Mouse (Mus musculus) liver, adult 2 months (tissue): ENCODE data around the gene Rdx. TPM values are rescaled to one million over a fixed set of nuclear protein-coding genes. Genes with fewer than 3 reads are reported as not detected.
A peak's percentile ranks its signal among the peaks of the same experiment; 100 is the strongest.

ENCODE experiments used
- DNase-seq: peaks from one replicate; pipeline ENCODE4 v3.0.0-alpha.2; 2011; ENCODE audit warnings: low read depth, low spot score; ENCODE audit errors: extremely low read depth
- H3K27ac ChIP-seq: fragments of 200-500 bp; replicated peaks from 2 replicates; pipeline ENCODE4 v1.5.1; 2012; ENCODE audit warnings: low read depth, mild to moderate bottlenecking, control low read depth, inconsistent platforms, low read length; ENCODE audit not compliant: insufficient read depth
- H3K27me3 ChIP-seq: fragments of 200-500 bp; 2 replicates; pipeline ENCODE4 v1.6.1; 2012; ENCODE audit warnings: mild to moderate bottlenecking, moderate library complexity, low read length, inconsistent platforms; ENCODE audit not compliant: control insufficient read depth, insufficient read depth
- H3K36me3 ChIP-seq: fragments of 200-500 bp; 2 replicates; pipeline ENCODE4 v1.6.1; 2012; ENCODE audit warnings: low read length, inconsistent platforms; ENCODE audit not compliant: control insufficient read depth, insufficient read depth
- H3K4me1 ChIP-seq: fragments of 200-500 bp; 2 replicates; pipeline ENCODE4 v1.6.1; 2011; ENCODE audit warnings: low read length; ENCODE audit not compliant: control insufficient read depth, insufficient read depth
- H3K4me3 ChIP-seq: fragments of 200-500 bp; 2 replicates; pipeline ENCODE4 v1.5.1; 2011; ENCODE audit warnings: low read depth, mild to moderate bottlenecking, control low read depth, low read length, moderate library complexity; ENCODE audit not compliant: insufficient read depth
- H3K79me2 ChIP-seq: fragments of 200-500 bp; 2 replicates; pipeline ENCODE4 v1.6.1; 2012; ENCODE audit warnings: inconsistent platforms, mild to moderate bottlenecking, low read length, moderate library complexity; ENCODE audit not compliant: control insufficient read depth, insufficient read depth
- H3K9ac ChIP-seq: fragments of 200-500 bp; 2 replicates; pipeline ENCODE4 v1.6.1; 2012; ENCODE audit warnings: low read depth, mild to moderate bottlenecking, control low read depth, inconsistent platforms, low read length
- CTCF ChIP-seq: fragments of 200-500 bp; IDR thresholded peaks from 2 replicates; pipeline ENCODE4 v1.5.1; 2011; ENCODE audit warnings: low read depth, low read length, control low read depth
- POLR2A ChIP-seq: fragments of 200-500 bp; IDR thresholded peaks from 2 replicates; pipeline ENCODE4 v1.6.1; 2011; ENCODE audit warnings: low read length, control low read depth; ENCODE audit not compliant: insufficient read depth; ENCODE audit errors: extremely low read depth
- WGBS: fragments of 180-500 bp; shearing (Covaris S2); methylation state at CpG from one replicate; pipeline ENCODE4 v1.1.7; 2018; 5-methylcytosine and 5-hydroxymethylcytosine counted together
- polyA plus RNA-seq: library from polyadenylated mRNA; depleted of rRNA; stranded (reverse); fragments of >200 nt; gene quantifications from 2 replicates; pipeline ENCODE4 v1.2.3, GENCODE M21; 2012; rRNA removed
- total RNA-seq: library from RNA; depleted of rRNA; stranded (reverse); fragments of >200 nt; gene quantifications from 2 replicates; pipeline ENCODE4 v1.2.3, GENCODE M21; 2014; rRNA removed

Gene Rdx
- total RNA-seq (167 TPM in 2 replicates), polyA plus RNA-seq (30.5 and 32.7 TPM in 2 replicates)

- H3K79me2 ChIP-seq: peaks cover 21% of the 10 kb centered on the region; the same call in 1 of the 2 replicates
- DNase-seq: peak; percentile 89
- peak within 1 kb of the TSS; percentile 99 for H3K9ac ChIP-seq
- no peak for TF ChIP-seq CTCF
- no peak for TF ChIP-seq POLR2A
- peak within 1 kb of the TSS; percentile 97 for H3K27ac ChIP-seq
- 1% methylated on average over 17 of the region's 17 CpGs for WGBS
- peaks cover 13% of the 10 kb centered on the region for H3K4me1 ChIP-seq
- H3K36me3 ChIP-seq: no peaks in the 10 kb centered on the region
- peak within 1 kb of the TSS; percentile 91 for H3K4me3 ChIP-seq
- no peaks in the 10 kb centered on the region for H3K27me3 ChIP-seq
Observed at GRCm38 (mm10) chr9:52047129-52047820, at the start of gene Rdx. Gene Rdx, plus strand, starts transcription at chr9:52047173.

- peak; percentile 76 for DNase-seq
- WGBS: 13% methylated on average over 4 of the region's 4 CpGs
- H3K27me3 ChIP-seq: no peaks in the 10 kb centered on the region
Observed at GRCm38 (mm10) chr9:52003501-52003900, 43.5 kb upstream of the Rdx start.

GRCm38 (mm10) chr9:52007341-52007740, 39.6 kb upstream of the Rdx start:
- TF ChIP-seq POLR2A: no peak
- no peak for TF ChIP-seq CTCF

More at GRCm38 (mm10) chr9:52003501-52003900, 43.5 kb upstream of the Rdx start:
- Histone ChIP-seq H3K4me3 (no peak overlapping the region), H3K9ac (no peak overlapping the region), H3K79me2 (no peaks in the 10 kb centered on the region), H3K36me3 (no peaks in the 10 kb centered on the region), H3K4me1 (peaks cover 8% of the 10 kb centered on the region), H3K27ac (peak overlapping the region; percentile 5; the same call in 1 of the 2 replicates)
- TF ChIP-seq CTCF (no peak), POLR2A (no peak)

GRCm38 (mm10) chr9:52008511-52008910, 38.5 kb upstream of the Rdx start:
- Histone ChIP-seq H3K4me1 (peaks cover 12% of the 10 kb centered on the region), H3K4me3 (no peak overlapping the region), H3K36me3 (no peaks in the 10 kb centered on the region), H3K79me2 (no peaks in the 10 kb centered on the region), H3K27ac (no peak overlapping the region), H3K27me3 (no peaks in the 10 kb centered on the region), H3K9ac (no peak overlapping the region)
- DNase-seq: no peak
- WGBS: 97% methylated on average over 1 of the region's 1 CpGs
- TF ChIP-seq POLR2A (no peak), CTCF (no peak)

More at GRCm38 (mm10) chr9:52007341-52007740, 39.6 kb upstream of the Rdx start:
- Histone ChIP-seq H3K36me3 (no peaks in the 10 kb centered on the region), H3K27me3 (no peaks in the 10 kb centered on the region), H3K79me2 (no peaks in the 10 kb centered on the region), H3K4me3 (no peak overlapping the region), H3K9ac (no peak overlapping the region), H3K27ac (no peak overlapping the region), H3K4me1 (peaks cover 8% of the 10 kb centered on the region)
- DNase-seq: no peak
- WGBS: 83% methylated on average over 2 of the region's 2 CpGs

- Histone ChIP-seq H3K4me1 (peaks cover 14% of the 10 kb centered on the region), H3K27ac (no peak overlapping the region), H3K36me3 (no peaks in the 10 kb centered on the region), H3K79me2 (no peaks in the 10 kb centered on the region), H3K9ac (no peak overlapping the region), H3K4me3 (no peak overlapping the region), H3K27me3 (no peaks in the 10 kb centered on the region)
- TF ChIP-seq CTCF: no peak
- no peak for TF ChIP-seq POLR2A
- no peak for DNase-seq
- WGBS: 96% methylated on average over 1 of the region's 1 CpGs
Observed at GRCm38 (mm10) chr9:52012311-52012710, 34.7 kb upstream of the Rdx start.

- Histone ChIP-seq H3K4me1 (peaks cover 14% of the 10 kb centered on the region), H3K9ac (no peak overlapping the region), H3K36me3 (no peaks in the 10 kb centered on the region), H3K27ac (peak overlapping the region; percentile 73), H3K79me2 (no peaks in the 10 kb centered on the region), H3K4me3 (no peak overlapping the region), H3K27me3 (no peaks in the 10 kb centered on the region)
- 38% methylated on average over 5 of the region's 5 CpGs for WGBS
- TF ChIP-seq POLR2A: no peak
- peak; percentile 93 for DNase-seq
Observed at GRCm38 (mm10) chr9:52012781-52013436, 34.1 kb upstream of the Rdx start.
